Mouse (Mus musculus) lung, adult 18-20 months (tissue): ENCODE data around the gene Tfr2.

Experiments used
- DNase-seq, 2 experiments: peaks; one replicate each; pipeline ENCODE4 v3.0.0; 2022; ENCODE audit warnings: mixed read lengths in 2 of 2

The Tfr2 gene

GRCm38 (mm10) chr5:137539291-137539801 lies 30.3 kb upstream of the Tfr2 start:
- no peak for DNase-seq

- DNase-seq, result no peak
Measured at GRCm38 (mm10) chr5:137540991-137541390, 28.6 kb upstream of the Tfr2 start.

DNA sequence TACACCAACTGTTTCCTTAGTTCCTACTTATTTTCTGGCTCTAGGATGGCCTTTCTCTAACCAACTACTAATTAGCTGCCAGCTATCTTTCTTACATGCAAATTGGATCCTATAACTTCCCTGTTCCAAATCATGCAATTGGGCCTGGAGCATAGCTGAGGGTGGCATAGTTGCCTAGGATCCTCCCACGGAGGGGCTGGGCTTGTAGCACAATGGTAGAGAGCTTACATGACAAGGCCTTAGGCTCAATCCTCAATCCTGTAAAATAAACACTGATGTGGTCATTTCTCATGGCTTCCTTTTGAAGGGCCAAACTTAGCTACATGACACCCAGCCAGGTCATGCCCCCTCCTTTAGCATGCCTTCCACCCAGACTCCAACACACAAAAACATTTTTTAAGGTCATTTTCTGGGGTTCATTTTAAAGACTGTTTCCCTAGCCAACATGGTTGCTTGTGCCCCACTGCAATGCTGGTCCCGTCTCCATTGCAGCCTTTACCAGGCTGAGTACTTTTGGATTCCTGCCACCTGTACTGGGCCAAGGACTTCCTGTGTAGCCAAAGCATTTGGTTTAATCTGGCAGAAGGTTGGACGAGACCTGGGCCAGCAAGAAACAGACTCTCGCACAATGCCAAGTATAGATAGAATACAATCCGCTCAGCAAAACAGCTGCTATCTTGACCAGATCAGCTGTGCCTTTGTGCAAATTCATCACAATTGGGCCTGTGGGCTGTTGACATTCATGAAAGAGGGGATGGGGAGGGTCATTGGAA lies 27.7 kb upstream of the Tfr2 start:
- DNase-seq, result peak in 1 of 2 experiments; percentile 21

DNA sequence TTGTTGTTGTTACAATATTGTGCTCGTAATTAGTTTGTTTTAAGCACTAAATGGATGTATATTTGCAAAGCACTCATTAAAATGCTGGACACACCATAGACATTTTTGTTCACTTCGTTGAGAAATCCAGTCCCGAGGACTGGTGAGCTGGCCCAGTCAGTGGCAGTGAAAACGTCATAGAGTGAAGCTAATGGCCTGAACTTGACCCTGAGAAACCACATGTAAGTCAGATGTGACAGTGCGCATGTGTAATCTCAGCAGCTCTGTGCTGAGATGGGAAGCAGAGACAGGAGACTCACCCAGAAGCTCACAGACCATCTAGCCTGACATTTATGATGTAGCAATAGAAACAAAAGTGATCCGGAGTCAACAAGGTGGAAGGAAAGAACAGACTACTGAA lies 24.7 kb upstream of the Tfr2 start:
- no peak for DNase-seq

DNA sequence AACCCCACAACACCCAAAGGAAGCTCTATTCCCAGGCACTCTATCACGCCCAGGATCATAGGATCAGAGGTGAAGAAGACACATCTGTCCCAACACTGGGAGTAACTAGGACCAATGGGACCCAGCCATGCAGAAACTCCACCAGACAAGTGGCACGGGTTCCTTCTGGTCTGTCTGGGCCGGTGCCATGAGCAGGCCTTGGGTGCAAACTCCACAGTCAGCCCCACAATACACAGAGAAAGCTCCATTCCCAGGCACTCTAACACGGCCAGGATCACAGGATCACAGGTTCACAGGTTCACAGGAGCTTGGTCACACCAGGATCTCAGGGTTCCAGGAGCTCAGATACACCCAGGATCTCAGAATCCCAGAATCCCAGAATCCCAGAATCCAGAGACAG lies 24.0 kb upstream of the Tfr2 start:
- no peak for DNase-seq

GRCm38 (mm10) chr5:137549840-137550239 lies 19.8 kb upstream of the Tfr2 start:
- DNase-seq, result no peak

- no peak for DNase-seq
Measured at GRCm38 (mm10) chr5:137551119-137551518, 18.5 kb upstream of the Tfr2 start.

GRCm38 (mm10) chr5:137553000-137553399 lies 16.6 kb upstream of the Tfr2 start:
- no peak for DNase-seq

DNA sequence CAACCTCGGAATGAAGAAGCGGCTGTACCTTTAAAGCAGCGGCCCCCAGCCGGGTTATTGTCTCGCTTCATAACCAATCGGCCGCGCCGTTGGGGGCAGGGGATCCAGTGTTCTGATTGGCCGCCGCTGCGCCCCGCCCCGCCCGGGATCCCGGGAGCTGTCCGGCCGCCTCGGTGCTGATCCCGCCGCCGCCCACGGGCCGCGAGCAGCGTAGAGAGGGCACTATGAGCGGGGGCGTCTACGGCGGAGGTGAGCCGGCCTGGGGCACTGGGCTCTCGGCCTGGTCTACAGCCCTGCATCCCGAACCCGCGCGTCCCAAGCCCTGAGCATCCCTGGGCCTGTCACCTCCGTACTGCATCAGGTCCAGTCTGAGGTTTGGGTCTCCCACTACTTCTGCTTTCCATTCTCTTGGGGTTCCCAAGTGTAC lies 16.2 kb upstream of the Tfr2 start, which contains the start of gene Actl6b:
TSS of gene Actl6b (plus strand) at position 107 of the 427 bp plus-strand sequence.
- peak; percentile 18 to 37 for DNase-seq

GRCm38 (mm10) chr5:137553898-137554297 lies 15.7 kb upstream of the Tfr2 start:
- no peak for DNase-seq

DNA sequence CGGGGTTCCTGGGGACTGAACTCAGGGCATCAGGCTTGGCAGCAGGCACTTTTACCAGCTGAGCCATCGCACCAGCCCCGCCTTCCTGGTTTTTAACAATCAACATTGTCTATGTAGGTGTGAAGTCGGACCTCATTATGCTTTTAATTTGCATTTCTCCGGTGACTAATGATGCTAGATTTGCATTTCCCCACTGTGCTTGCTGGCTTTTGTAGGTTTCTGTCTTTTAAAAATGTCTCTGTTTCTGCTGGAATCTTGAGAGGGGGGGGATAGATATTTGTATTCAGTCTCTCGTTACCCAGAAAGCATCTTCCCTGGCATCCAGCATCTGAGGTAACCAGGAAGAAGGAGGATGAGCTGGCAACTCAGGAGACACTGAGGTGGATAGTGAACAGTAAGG lies 8.1 kb upstream of the Tfr2 start:
- no peak for DNase-seq

DNA sequence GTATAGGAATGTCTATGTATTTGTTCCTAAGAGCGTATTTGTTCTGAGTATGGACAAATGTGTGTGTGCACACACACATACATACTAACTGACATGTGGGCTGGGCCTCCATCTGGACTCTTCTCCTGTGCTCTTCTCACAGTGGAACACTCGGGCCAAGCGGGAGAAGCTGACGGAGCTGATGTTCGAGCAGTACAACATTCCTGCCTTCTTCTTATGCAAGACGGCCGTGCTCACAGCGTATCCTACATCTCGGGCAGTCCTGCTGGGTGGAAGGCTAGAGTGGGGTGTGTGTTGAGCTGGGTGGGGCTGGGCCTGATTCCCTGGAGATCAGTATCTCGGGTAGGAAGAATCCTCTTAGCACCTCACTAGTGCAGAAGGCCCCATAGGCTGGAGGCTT lies 6.7 kb upstream of the Tfr2 start:
- DNase-seq, result no peak

DNA sequence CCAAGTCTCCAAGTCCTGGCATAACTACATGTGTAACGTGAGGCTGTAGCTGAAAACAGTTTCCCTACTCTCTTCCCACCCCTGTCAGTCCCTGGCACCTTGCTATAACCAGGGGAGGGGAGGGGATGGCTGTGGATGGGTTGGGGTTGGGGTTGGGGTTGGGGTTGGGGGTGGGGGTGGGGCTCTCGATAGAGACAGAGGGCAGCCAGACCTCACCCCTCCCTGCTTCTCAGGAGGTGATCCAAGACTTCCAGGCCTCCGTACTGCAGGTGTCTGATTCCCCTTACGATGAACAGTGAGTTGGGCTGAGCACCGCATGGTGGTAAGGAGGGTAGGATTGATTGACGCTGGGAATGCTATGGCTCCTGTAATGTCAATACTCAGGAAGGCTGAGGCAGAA lies 3.9 kb upstream of the Tfr2 start:
- DNase-seq, result no peak

GRCm38 (mm10) chr5:137566416-137566815 lies 3.2 kb upstream of the Tfr2 start:
- DNase-seq, result no peak

DNA sequence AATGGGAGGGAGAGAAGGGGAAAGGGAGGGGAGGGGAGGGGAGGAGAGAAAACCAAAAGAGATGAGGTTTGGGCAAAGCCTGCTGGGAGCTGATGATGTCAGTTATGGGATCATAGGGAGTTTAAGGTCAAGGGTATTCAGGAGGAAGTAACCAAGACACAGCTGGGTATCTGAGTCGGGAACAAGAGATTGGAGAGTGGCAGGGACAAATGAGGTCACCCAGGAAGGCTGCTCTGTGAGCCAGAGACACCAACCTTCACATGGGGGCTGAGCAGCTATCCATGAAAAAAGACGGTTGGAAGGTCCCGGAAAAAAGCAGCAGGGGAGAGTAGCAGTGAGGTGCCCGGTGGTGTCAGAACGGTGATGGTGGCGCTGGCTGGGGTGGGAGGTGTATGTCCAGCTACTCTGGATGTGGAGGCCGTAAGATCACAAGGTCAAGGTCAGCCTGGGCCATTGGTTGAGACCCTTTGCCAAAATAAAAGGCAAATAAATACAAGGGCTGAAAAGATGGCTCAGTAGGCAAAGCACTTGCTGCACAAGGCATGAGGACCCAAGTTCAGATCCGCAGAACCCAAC lies 1.3 kb upstream of the Tfr2 start:
- no peak for DNase-seq

DNA sequence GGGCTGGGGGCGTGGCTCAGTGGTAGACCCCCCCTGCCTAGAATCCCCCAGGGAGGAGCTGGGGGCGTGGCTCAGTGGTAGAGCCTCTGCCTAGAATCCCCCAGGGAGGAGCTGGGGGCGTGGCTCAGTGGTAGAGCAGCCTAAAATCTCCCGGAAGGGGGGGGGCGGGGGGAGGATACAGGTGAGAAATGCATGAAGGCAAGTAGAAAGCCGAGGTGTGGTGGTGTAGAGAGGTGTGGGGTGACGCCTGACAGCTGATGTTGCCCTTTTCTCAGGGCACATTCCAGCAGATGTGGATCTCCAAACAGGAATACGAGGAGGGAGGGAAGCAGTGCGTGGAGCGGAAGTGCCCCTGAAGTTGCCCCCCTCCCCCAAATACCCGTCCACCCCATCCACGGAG lies 609 bp upstream of the Tfr2 start:
- DNase-seq, result no peak

- DNase-seq, result no peak
Measured at GRCm38 (mm10) chr5:137570181-137570580, 541 bp downstream of the Tfr2 start.

GRCm38 (mm10) chr5:137570691-137571586 lies 1.3 kb downstream of the Tfr2 start:
- no peak for DNase-seq

- peak; percentile 39 to 47 for DNase-seq
Measured at GRCm38 (mm10) chr5:137574470-137574901, 4.8 kb downstream of the Tfr2 start.

DNA sequence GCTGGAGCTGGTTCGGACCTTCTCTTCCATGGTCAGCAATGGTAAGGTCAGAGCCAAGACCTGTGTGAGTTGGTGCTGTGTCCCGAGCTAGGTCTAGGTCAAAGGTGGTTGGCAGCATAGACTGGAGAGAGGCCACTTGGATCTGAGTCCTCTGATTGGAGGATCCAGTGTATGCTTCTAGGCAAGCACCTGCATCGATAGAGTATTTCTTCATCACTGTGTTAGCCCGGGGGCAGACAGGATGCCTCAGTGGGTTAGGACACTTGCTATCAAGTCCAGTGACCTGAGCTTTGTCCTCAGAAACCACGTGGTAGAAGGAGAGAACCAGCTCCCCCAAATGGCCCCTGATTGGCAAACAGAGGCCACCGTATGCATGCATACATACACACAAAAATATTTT lies 10.6 kb downstream of the Tfr2 start:
- no peak for DNase-seq

- DNase-seq, result peak in 1 of 2 experiments; percentile 21
Measured at GRCm38 (mm10) chr5:137582702-137583101, 13.1 kb downstream of the Tfr2 start.

GRCm38 (mm10) chr5:137583670-137584169 lies 14.1 kb downstream of the Tfr2 start:
- DNase-seq, result peak in 1 of 2 experiments; percentile 35

DNA sequence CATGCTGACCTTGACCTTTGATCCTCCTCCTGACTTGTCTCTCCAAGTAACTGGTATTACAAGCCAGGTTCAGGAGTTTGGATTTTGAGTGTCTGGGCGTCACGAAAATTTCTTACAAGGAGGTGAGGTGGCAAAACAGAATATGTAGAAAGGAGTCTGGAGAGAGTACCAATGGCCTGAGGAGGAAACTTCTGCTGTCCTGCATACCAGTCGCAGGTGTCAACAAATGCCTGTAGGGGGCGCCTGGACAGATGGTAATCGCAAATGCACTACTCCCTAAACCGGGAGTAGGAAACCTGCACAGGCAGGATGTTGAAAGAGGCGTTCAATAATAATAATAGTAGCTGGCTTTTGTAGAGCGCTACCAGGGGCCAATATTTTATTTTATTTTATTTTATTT lies 15.3 kb downstream of the Tfr2 start:
- peak; percentile 74 to 84 for DNase-seq
